Mouse (Mus musculus) gastrocnemius, adult 2 months (tissue): ENCODE measurements at regions not wholly inside any gene's neighbourhood (a gene's known extent, or its start where the extent isn't known, plus 50 kb on each side); places are given as distances from the start of the nearest gene placed in this dataset.

ENCODE experiments used
- DNase-seq: peaks from one replicate; pipeline ENCODE4 v3.0.0; 2022
- H3K27ac ChIP-seq: fragments of 200-600 bp; 2 replicates; pipeline ENCODE4 v1.8.1; 2022; ENCODE audit warnings: mild to moderate bottlenecking
- H3K4me3 ChIP-seq: fragments of 200-600 bp; 2 replicates; pipeline ENCODE4 v1.8.1; 2022; ENCODE audit warnings: mild to moderate bottlenecking, moderate library complexity
- CTCF ChIP-seq: fragments of 200-600 bp; IDR thresholded peaks from 2 replicates; pipeline ENCODE4 v1.8.1; 2022; ENCODE audit warnings: antibody characterized with exemption, mild to moderate bottlenecking, moderate library complexity
- intact Hi-C: fragments of 180-260 bp; cut with DNase I; formaldehyde crosslinking; loops from one replicate; pipeline ENCODE4 v1.15.1; 2025

GRCm38 (mm10) chr15:11741598-11742345, 165.3 kb downstream of the Npr3 start:
- no peak for DNase-seq
- no peak overlapping the region for H3K27ac ChIP-seq
- H3K4me3 ChIP-seq: no peak overlapping the region
- no peak for TF ChIP-seq CTCF
- intact Hi-C loops: no loop called here

DNA sequence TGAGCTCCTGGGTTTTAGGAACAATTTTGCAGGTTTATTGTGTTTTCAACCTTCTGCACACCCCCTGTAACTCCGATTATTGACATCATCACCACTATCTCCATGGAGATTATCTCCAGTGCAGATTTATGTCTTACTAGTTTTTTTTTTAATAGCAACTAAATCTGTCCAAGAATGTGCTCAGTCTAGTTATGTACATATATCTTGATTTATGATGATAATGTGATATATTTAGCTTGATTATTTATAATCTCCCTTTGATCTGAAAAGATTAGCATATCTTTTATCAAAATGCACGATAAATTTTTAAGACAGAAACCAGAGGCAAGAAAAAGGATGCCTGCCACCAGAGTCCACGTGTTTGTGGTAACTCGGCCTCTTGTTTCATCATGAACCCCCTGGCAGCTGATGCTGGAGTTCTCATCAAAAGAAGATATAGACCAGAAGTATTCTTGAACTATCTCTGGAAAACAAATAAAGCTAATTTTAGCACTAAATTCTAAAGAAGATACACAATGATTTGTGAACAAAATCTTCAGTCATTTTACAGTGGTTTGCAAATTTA, 169.6 kb downstream of the Npr3 start:
- intact Hi-C loops: no loop called here
- no peak for DNase-seq
- H3K27ac ChIP-seq: no peak overlapping the region
- no peak for TF ChIP-seq CTCF
- no peak overlapping the region for H3K4me3 ChIP-seq

DNA sequence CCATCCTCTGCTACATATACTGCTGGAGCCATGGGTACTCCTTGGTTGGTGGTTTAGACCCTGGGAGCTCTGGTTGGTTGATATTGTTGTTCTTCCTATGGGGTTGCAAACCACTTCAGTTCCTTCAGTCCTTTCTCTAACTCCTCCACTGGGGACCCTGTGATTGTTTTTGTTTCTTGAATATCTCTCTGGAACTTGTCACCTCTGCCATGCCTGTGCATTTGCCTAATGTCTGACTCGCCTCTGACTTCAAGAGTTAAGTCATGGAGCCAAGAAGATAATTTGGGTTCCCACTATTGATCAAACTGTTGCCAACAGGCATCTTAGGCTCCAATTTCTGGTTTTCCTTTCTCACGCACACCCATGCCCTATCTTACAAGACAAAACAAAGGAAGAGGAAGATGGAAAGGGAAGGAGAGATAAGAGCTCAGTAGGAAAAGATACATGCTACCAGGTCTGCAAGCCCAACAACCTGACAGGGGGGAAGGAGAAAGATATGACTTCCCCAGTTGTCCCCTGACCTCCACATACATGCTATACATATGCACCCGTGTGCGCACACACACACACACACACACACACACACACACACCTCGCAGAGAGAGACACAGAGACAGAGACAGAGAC, 172.3 kb downstream of the Npr3 start:
- intact Hi-C loops: no loop called here
- no peak overlapping the region for H3K27ac ChIP-seq

GRCm38 (mm10) chr15:11729381-11729780, 177.7 kb downstream of the Npr3 start:
- no peak for TF ChIP-seq CTCF

More for the DNA sequence above, 172.3 kb downstream of the Npr3 start:
- no peak for DNase-seq
- TF ChIP-seq CTCF: no peak
- H3K4me3 ChIP-seq: no peak overlapping the region

GRCm38 (mm10) chr15:11725620-11726530, 181.2 kb downstream of the Npr3 start:
- intact Hi-C loops: no loop called here
- TF ChIP-seq CTCF: no peak
- Histone ChIP-seq H3K4me3 (no peak overlapping the region), H3K27ac (no peak overlapping the region)
- DNase-seq: no peak

More at GRCm38 (mm10) chr15:11729381-11729780, 177.7 kb downstream of the Npr3 start:
- intact Hi-C loops: no loop called here
- Histone ChIP-seq H3K4me3 (no peak overlapping the region), H3K27ac (no peak overlapping the region)
- DNase-seq: no peak

DNA sequence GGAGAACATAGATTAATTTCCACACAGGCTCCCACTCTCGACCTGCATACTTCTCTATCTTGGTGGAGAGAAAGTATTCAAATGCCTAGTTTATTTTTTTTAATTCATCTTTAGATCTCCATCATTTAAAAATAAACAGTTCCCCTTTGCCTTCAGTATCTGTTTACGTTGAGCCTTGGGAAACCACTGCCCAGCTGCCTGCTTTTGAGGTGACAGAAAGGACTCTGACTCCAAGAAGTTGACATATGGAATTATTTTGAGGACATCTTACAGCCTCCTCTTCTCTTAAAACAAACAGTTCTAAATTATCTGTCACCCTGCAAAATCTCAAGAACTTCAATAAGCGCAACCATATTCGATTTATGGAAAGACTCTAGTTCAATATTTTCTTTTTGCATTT, 186.4 kb downstream of the Npr3 start:
- Histone ChIP-seq H3K27ac (no peak overlapping the region), H3K4me3 (no peak overlapping the region)
- intact Hi-C loops: no loop called here
- no peak for DNase-seq
- no peak for TF ChIP-seq CTCF

GRCm38 (mm10) chr15:11716168-11716842, 190.8 kb downstream of the Npr3 start:
- no peak for DNase-seq
- H3K4me3 ChIP-seq: no peak overlapping the region
- intact Hi-C loops: no loop called here
- no peak overlapping the region for H3K27ac ChIP-seq
- TF ChIP-seq CTCF: no peak

GRCm38 (mm10) chr15:11712481-11713274, 194.4 kb downstream of the Npr3 start:
- TF ChIP-seq CTCF: no peak
- Histone ChIP-seq H3K4me3 (no peak overlapping the region), H3K27ac (no peak overlapping the region)
- no peak for DNase-seq
- intact Hi-C loops: no loop called here

DNA sequence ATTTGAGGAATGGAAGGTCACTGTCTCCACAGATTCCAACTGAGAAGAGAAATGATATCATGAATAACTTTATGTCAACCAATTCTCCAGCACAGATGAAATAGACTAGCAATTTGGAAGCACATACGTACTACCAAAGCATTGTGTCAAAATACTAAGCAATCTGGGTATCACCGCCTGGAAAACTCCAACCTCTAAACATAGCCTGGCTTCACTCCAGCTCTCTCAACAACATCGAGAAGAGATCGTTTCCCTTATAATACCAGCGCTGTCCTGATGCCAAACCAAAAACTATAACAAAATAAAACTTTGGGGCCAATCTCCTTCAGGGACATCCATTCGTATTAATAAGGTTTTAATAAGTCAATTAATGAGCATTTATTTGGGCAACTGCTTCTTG, 205.8 kb downstream of the Npr3 start:
- Histone ChIP-seq H3K27ac (no peak overlapping the region), H3K4me3 (no peak overlapping the region)
- intact Hi-C loops: no loop called here
- no peak for DNase-seq
- TF ChIP-seq CTCF: no peak

- no peak overlapping the region for H3K4me3 ChIP-seq
- TF ChIP-seq CTCF: no peak
- intact Hi-C loops: no loop called here
These were observed 207.2 kb downstream of the Npr3 start for GRCm38 (mm10) chr15:11699929-11700328.

DNA sequence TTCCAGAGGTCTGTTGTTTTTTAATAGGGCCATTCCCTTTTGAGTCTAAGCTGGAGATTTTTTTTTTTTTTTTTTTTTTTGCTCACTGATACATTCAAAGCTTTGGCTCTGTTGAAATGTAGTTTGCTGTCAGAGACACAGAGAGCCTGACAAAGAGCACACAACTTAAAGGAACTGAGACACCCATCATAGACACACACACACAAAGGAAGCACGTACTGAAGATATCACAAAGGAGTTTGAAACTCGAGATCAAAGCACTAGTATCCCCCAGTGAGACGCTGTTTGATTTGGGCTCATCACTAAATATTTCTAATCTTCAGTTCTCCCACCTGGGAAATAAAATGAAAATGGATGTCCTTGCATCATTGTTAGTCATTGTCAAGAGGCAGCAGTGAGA, 210.0 kb downstream of the Npr3 start:
- no peak overlapping the region for H3K4me3 ChIP-seq
- intact Hi-C loops: no loop called here
- DNase-seq: no peak
- H3K27ac ChIP-seq: no peak overlapping the region
- TF ChIP-seq CTCF: no peak

More at GRCm38 (mm10) chr15:11699929-11700328, 207.2 kb downstream of the Npr3 start:
- H3K27ac ChIP-seq: no peak overlapping the region
- no peak for DNase-seq
